Mouse (Mus musculus): ENCODE measurements around the gene Adam30.

DNA sequence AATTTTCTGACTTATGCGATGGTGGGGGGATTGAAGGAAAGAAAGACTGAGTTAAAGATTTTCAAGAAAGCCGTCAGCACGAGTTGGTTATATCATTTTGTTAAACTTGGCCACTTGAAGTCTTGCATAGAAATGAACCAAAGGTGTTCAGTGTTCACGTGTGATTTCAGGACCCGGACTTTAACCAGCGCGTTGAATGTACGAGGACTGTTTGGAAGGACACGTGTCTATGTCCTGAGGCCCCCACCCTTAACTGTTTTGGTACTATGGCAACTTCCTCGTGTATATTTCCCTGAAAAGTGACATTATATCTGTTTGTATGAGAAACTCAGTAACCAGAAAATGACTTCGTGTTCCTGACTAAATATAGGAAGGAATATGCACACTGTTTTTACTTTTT, 10.5 kb upstream of the Adam30 start:
- TF ChIP-seq POLR2A (IDR thresholded peaks at IDR 0.05; ENCODE audit: insufficient read depth, low read depth, low read length) (no peak), CTCF (IDR thresholded peaks at IDR 0.05; ENCODE audit: insufficient read depth, low read depth, low read length) (no peak)

Measured in olfactory bulb, adult 2 months (tissue).